Mouse (Mus musculus): ENCODE results near the gene Tns4. TPM values are rescaled to one million over a fixed set of nuclear protein-coding genes. Genes with fewer than 3 reads are reported as not detected.
A peak's percentile ranks its signal among the peaks of the same experiment; 100 is the strongest.

Gene Tns4
- polyA plus RNA-seq, 1 experiment from 2014 or later = 0.74 TPM

DNA sequence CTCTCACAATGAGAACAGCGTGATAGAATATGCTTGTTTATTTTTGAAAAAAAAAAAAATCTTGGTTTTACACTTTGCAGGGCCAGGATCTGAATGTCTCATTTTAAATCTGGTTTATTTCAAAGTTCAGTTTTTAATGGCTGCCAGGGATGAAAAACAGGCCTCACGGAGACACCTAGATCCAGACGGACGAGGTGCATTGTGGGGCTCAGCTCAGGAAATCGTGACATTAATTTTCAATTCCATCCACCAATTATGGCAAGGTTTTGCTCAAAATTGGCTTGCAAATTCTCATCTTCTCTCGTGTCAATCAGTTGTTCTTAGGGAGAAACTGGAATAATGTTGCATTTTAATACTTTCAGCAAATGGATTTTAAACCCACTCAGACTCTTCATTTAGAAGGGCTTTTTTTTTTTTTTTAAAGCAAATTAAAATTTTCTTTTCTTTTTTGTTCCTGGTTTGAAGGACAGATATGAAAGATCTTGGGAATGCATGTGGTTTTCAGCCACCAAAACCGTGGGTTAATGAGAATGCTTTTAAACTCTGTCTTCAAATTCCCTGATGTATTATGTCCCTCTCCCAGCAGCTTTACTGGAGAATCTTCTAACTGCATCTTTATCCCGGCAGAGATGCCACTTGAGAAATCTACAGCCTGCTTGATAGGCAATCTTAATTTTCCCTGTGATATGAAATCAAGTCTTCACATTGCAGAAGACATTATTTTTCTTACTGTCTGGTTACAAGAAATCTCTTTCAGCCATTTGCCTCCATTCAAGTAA is 8.1 kb upstream of the Tns4 start:
- H3K27me3 ChIP-seq (ENCODE audit: low read depth, poor library complexity, severe bottlenecking) = no peaks in the 10 kb centered on the region
- no peak overlapping the region for H3K4me3 ChIP-seq
- peaks cover 3% of the 10 kb centered on the region; the same call in 1 of the 2 replicates for H3K36me3 ChIP-seq
- WGBS = 48% methylated on average over 8 of the region's 8 CpGs
- H3K27ac ChIP-seq = peak overlapping the region; percentile 89
- no peak for DNase-seq (ENCODE audit: low spot score)
- H3K4me1 ChIP-seq = peaks cover 72% of the 10 kb centered on the region
- 0 out of 2 replicates have a peak, but pooled peaks cover 3% of the 10 kb centered on the region for H3K9me3 ChIP-seq (replicated peaks)

DNA sequence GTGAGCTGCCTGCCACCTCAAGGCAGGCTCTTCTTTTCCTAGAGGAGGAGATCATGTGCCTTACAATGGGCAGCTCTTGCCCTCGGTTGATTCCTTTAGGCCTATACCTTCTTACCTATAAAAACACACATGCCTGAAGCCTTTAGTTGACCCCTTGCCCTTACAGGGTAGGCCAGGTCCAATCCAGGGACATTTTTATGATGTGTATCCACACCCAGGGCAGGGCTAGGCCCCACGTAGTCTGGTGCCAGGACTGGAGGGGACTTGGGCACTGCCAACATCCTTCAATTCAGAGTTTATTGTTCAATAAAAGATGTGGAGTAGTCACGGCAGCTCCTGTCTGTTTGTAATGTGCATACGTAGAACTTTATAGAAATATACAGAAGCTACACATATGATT is 7.3 kb upstream of the Tns4 start:
- H3K36me3 ChIP-seq = peaks cover 3% of the 10 kb centered on the region; the same call in 1 of the 2 replicates
- peaks cover 77% of the 10 kb centered on the region for H3K4me1 ChIP-seq
- H3K9me3 ChIP-seq (replicated peaks) = 0 out of 2 replicates have a peak, but pooled peaks cover 3% of the 10 kb centered on the region
- H3K27ac ChIP-seq = peak overlapping the region; percentile 89
- 52% methylated on average over 4 of the region's 4 CpGs for WGBS
- no peaks in the 10 kb centered on the region for H3K27me3 ChIP-seq (ENCODE audit: low read depth, poor library complexity, severe bottlenecking)
- H3K4me3 ChIP-seq = no peak overlapping the region
- no peak for DNase-seq (ENCODE audit: low spot score)

GRCm38 (mm10) chr11:99095759-99096158 is 6.7 kb upstream of the Tns4 start:
- 0 out of 2 replicates have a peak, but pooled peaks cover 3% of the 10 kb centered on the region for H3K9me3 ChIP-seq (replicated peaks)
- H3K4me1 ChIP-seq = peaks cover 75% of the 10 kb centered on the region
- peaks cover 3% of the 10 kb centered on the region; the same call in 1 of the 2 replicates for H3K36me3 ChIP-seq
- H3K27ac ChIP-seq = peak overlapping the region; percentile 89
- DNase-seq (ENCODE audit: low spot score) = no peak
- H3K4me3 ChIP-seq = no peak overlapping the region
- no peaks in the 10 kb centered on the region for H3K27me3 ChIP-seq (ENCODE audit: low read depth, poor library complexity, severe bottlenecking)
- 44% methylated on average over 4 of the region's 4 CpGs for WGBS

DNA sequence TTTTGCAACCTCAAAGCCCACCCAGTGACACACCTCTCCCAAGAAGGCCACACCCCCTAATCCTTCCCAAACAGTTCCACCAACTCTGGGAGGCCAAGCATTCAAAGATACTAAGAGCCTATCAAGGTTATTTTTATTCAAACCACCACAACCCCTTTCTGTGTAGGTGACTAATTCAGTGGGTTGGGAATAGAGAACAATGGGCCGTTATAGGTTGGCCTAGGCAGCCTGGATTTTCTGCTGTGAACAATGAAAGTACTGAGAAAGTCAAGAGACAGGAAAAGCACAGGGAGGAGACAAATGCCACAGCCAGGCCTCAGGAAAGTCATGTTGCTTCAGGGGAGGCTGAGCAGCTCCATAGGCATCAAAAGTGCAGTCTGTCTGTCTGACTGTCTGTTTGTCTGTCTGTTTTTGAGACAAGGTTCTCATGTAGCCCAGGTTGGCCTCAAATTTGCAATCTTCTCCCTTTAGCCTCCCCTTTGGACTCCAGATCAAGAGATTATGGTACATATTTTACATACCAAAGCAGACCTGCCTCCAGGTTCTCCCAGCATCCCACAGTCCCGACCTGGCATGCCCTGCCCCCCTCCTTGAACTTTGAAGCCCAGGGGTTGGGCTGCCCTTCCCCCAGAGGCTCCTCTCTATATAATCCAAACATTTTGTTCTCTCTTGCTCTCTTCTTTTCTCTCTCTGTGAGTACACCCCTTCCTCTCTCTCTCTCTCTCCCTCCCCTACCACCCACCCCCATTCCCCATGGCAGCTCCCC is 6.0 kb upstream of the Tns4 start:
- Histone ChIP-seq H3K9me3 (replicated peaks) (0 out of 2 replicates have a peak, but pooled peaks cover 3% of the 10 kb centered on the region), H3K4me1 (peaks cover 70% of the 10 kb centered on the region), H3K27ac (peak overlapping the region; percentile 89), H3K36me3 (peaks cover 3% of the 10 kb centered on the region; the same call in 1 of the 2 replicates), H3K4me3 (no peak overlapping the region), H3K27me3 (ENCODE audit: low read depth, poor library complexity, severe bottlenecking) (no peaks in the 10 kb centered on the region)
- 58% methylated on average over 2 of the region's 2 CpGs for WGBS
- DNase-seq (ENCODE audit: low spot score) = no peak

GRCm38 (mm10) chr11:99093740-99094139 is 4.6 kb upstream of the Tns4 start:
- DNase-seq (ENCODE audit: low spot score) = no peak
- 90% methylated on average over 7 of the region's 7 CpGs for WGBS
- Histone ChIP-seq H3K9me3 (replicated peaks) (0 out of 2 replicates have a peak, but pooled peaks cover 3% of the 10 kb centered on the region), H3K27me3 (ENCODE audit: low read depth, poor library complexity, severe bottlenecking) (no peaks in the 10 kb centered on the region), H3K4me3 (no peak overlapping the region), H3K27ac (peak overlapping the region; percentile 27; the same call in 1 of the 2 replicates), H3K4me1 (peaks cover 70% of the 10 kb centered on the region), H3K36me3 (peaks cover 3% of the 10 kb centered on the region; the same call in 1 of the 2 replicates)

DNA sequence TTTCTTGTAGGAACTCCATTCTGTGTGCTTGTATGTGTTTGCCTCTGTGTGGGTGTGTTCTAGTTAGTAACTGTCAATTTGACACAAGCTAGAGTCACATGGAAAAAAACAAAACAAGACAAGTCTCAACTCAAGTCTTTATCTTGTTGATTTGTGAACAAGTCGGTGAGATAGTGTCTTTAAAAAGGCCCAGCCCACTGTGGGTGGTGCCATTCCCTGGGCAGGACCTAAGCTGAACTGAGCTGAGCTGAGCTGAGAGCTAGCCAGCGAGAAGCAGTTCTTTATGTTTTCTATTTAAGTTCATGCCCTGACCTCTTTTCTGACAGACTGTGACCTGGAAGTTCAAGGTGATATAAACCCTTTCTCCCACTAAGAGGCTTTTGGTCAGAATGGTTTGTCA is 2.6 kb upstream of the Tns4 start:
- H3K27me3 ChIP-seq (ENCODE audit: low read depth, poor library complexity, severe bottlenecking) = no peaks in the 10 kb centered on the region
- H3K36me3 ChIP-seq = peaks cover 3% of the 10 kb centered on the region; the same call in 1 of the 2 replicates
- H3K27ac ChIP-seq = no peak overlapping the region
- 60% methylated on average over 2 of the region's 2 CpGs for WGBS
- no peak for DNase-seq (ENCODE audit: low spot score)
- peaks cover 62% of the 10 kb centered on the region for H3K4me1 ChIP-seq
- no peak overlapping the region for H3K4me3 ChIP-seq
- 0 out of 2 replicates have a peak, but pooled peaks cover 3% of the 10 kb centered on the region for H3K9me3 ChIP-seq (replicated peaks)

DNA sequence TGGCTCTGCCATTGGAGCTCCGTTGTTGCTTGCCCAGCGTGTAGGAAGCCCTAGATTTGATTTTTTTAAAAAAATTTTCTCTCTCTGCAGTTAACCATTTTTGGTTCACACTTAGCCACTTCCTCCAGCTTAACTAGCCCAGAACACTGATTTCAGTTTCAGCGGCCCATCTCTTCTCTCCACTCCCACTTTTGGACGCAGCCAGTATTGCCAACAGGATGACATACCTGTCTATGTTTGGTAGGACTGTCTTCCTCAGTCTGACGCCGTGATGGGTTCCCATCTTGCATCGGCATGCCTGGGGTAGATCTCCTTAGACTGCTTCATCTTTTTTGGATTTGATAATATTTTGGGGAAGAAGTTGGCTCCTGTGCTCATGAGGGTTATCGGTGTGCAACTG is 1.3 kb upstream of the Tns4 start:
- 96% methylated on average over 8 of the region's 8 CpGs for WGBS
- Histone ChIP-seq H3K27me3 (ENCODE audit: low read depth, poor library complexity, severe bottlenecking) (no peaks in the 10 kb centered on the region), H3K4me1 (peaks cover 61% of the 10 kb centered on the region), H3K9me3 (replicated peaks) (0 out of 2 replicates have a peak, but pooled peaks cover 3% of the 10 kb centered on the region), H3K36me3 (peaks cover 7% of the 10 kb centered on the region; the same call in 1 of the 2 replicates), H3K27ac (no peak overlapping the region), H3K4me3 (no peak overlapping the region)
- DNase-seq (ENCODE audit: low spot score) = no peak

- Histone ChIP-seq H3K27me3 (ENCODE audit: low read depth, poor library complexity, severe bottlenecking) (no peaks in the 10 kb centered on the region), H3K4me3 (no peak overlapping the region), H3K4me1 (peaks cover 61% of the 10 kb centered on the region), H3K9me3 (replicated peaks) (no peaks in the 10 kb centered on the region), H3K36me3 (0 out of 2 replicates have a peak, but pooled peaks cover 3% of the 10 kb centered on the region), H3K27ac (peak overlapping the region; percentile 70)
- 60% methylated on average over 2 of the region's 2 CpGs for WGBS
- DNase-seq (ENCODE audit: low spot score) = no peak
Measured at GRCm38 (mm10) chr11:99088486-99088885, 620 bp downstream of the Tns4 start.

DNA sequence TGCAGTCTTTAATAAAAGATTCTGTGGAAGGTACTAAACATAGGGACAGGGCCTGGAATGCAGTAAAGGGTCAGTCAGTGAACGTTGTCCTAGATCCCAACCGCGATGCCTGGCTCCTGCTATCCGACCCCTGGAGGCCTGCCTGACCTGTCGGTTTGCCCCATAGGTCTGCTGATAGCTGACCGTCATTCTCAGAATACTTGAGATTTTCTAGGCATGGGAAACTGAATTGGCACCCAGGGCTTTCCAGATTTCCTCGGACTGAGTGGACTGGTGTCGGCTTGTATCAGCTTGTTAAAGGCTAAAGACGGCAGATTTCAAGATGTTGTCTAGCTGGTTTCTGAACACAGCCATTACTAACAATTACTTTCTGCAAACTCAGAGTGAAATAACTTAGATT is 4.7 kb downstream of the Tns4 start:
- WGBS = 76% methylated on average over 9 of the region's 9 CpGs
- H3K9me3 ChIP-seq (replicated peaks) = no peaks in the 10 kb centered on the region
- DNase-seq (ENCODE audit: low spot score) = no peak
- H3K36me3 ChIP-seq = 0 out of 2 replicates have a peak, but pooled peaks cover 3% of the 10 kb centered on the region
- peaks cover 81% of the 10 kb centered on the region for H3K4me1 ChIP-seq
- H3K27ac ChIP-seq = peak overlapping the region; percentile 50
- H3K4me3 ChIP-seq = no peak overlapping the region
- no peaks in the 10 kb centered on the region for H3K27me3 ChIP-seq (ENCODE audit: low read depth, poor library complexity, severe bottlenecking)

DNA sequence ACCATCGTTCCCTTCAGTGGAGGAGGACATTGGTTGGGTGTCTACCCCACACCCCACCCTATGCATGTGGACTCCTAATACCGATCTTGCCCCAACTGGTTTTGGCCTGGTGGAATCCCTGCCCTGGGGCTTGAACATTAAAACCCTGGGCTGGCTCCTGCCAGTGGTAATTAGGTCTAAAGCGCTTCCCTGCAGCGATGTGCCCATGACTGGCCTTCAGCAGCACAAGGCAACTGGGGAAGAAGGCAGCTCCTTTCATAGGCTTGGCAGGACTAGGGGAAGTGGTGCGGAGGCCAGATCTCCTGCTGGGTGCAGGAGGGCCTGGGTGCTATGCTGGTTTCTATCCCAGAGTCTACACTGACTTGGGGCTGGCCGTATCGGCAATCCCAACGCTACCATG is 5.6 kb downstream of the Tns4 start:
- H3K36me3 ChIP-seq = 0 out of 2 replicates have a peak, but pooled peaks cover 3% of the 10 kb centered on the region
- no peaks in the 10 kb centered on the region for H3K9me3 ChIP-seq (replicated peaks)
- H3K4me3 ChIP-seq = no peak overlapping the region
- no peak for DNase-seq (ENCODE audit: low spot score)
- H3K27me3 ChIP-seq (ENCODE audit: low read depth, poor library complexity, severe bottlenecking) = no peaks in the 10 kb centered on the region
- H3K27ac ChIP-seq = peak overlapping the region; percentile 86
- peaks cover 81% of the 10 kb centered on the region for H3K4me1 ChIP-seq
- WGBS = 89% methylated on average over 8 of the region's 8 CpGs

- H3K4me3 ChIP-seq = 0 out of 2 replicates have a peak overlapping the region, but pooled peaks have one; percentile 12
- H3K27ac ChIP-seq = peak overlapping the region; percentile 86
- H3K4me1 ChIP-seq = peaks cover 80% of the 10 kb centered on the region
- no peak for DNase-seq (ENCODE audit: low spot score)
- 0 out of 2 replicates have a peak, but pooled peaks cover 3% of the 10 kb centered on the region for H3K36me3 ChIP-seq
- H3K27me3 ChIP-seq (ENCODE audit: low read depth, poor library complexity, severe bottlenecking) = no peaks in the 10 kb centered on the region
- 62% methylated on average over 8 of the region's 8 CpGs for WGBS
- no peaks in the 10 kb centered on the region for H3K9me3 ChIP-seq (replicated peaks)
Measured at GRCm38 (mm10) chr11:99082098-99082497, 7.0 kb downstream of the Tns4 start.

DNA sequence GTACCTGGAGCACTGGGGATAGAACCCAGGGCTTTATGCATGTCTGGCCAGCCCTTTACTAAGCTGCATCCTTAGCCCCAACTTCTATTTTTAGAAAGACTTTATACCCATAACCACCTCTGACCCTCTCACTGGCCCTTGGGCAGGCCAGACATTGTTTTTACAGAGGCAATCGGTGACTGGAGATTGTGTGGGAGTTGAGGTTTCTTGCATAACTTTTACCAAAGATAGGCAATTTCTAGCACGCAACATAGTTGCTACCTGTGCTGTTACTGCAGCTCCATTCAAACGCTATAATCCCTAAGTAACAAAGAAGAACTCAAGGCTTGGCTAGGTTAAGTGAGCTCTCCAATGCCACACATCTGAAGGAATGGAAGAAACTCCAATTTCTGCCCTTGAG is 7.5 kb downstream of the Tns4 start:
- no peak overlapping the region for H3K4me3 ChIP-seq
- 80% methylated on average over 3 of the region's 3 CpGs for WGBS
- DNase-seq (ENCODE audit: low spot score) = no peak
- H3K4me1 ChIP-seq = peaks cover 80% of the 10 kb centered on the region
- H3K27me3 ChIP-seq (ENCODE audit: low read depth, poor library complexity, severe bottlenecking) = no peaks in the 10 kb centered on the region
- H3K27ac ChIP-seq = peak overlapping the region; percentile 86
- no peaks in the 10 kb centered on the region for H3K9me3 ChIP-seq (replicated peaks)
- H3K36me3 ChIP-seq = 0 out of 2 replicates have a peak, but pooled peaks cover 3% of the 10 kb centered on the region

Data from limb, embryonic 10.5 days (tissue).